Mouse (Mus musculus): ENCODE results near the gene Eya3. TPM values are rescaled to one million over a fixed set of nuclear protein-coding genes. Genes with fewer than 3 reads are reported as not detected.
"Not testable (repeated sequence)": the region's sequence is repeated elsewhere in the genome, so short reads cannot be mapped to it uniquely, and the experiment has no call there.

The Eya3 gene
- polyA plus RNA-seq, 1 experiment: 20.5 TPM

- H3K27ac ChIP-seq (replicated peaks; ENCODE audit: low read depth, low read length): no peak overlapping the region
- no peak overlapping the region for H3K4me3 ChIP-seq (ENCODE audit: insufficient read depth, low read depth, low read length)
- H3K4me1 ChIP-seq (ENCODE audit: control insufficient read depth, insufficient read depth, insufficient read length, low read length): no peaks in the 10 kb centered on the region
These were observed 102.7 kb downstream of the Eya3 start for GRCm38 (mm10) chr4:132741491-132741890.

- no peak overlapping the region for H3K27ac ChIP-seq (replicated peaks; ENCODE audit: low read depth, low read length)
- no peak overlapping the region for H3K4me3 ChIP-seq (ENCODE audit: insufficient read depth, low read depth, low read length)
- peaks cover 6% of the 10 kb centered on the region; the same call in 1 of the 2 replicates for H3K4me1 ChIP-seq (ENCODE audit: control insufficient read depth, insufficient read depth, insufficient read length, low read length)
These were observed 105.5 kb downstream of the Eya3 start for GRCm38 (mm10) chr4:132743992-132744911.

GRCm38 (mm10) chr4:132746911-132747517 is 108.2 kb downstream of the Eya3 start:
- H3K4me1 ChIP-seq (ENCODE audit: control insufficient read depth, insufficient read depth, insufficient read length, low read length): peaks cover 6% of the 10 kb centered on the region; the same call in 1 of the 2 replicates
- H3K27ac ChIP-seq (replicated peaks; ENCODE audit: low read depth, low read length): peak overlapping the region; percentile 98
- peak overlapping the region; percentile 53 for H3K4me3 ChIP-seq (ENCODE audit: insufficient read depth, low read depth, low read length)

GRCm38 (mm10) chr4:132747664-132748259 is 109.0 kb downstream of the Eya3 start:
- Histone ChIP-seq H3K4me1 (ENCODE audit: control insufficient read depth, insufficient read depth, insufficient read length, low read length) (peaks cover 6% of the 10 kb centered on the region; the same call in 1 of the 2 replicates), H3K4me3 (ENCODE audit: insufficient read depth, low read depth, low read length) (peak overlapping the region; percentile 70), H3K27ac (replicated peaks; ENCODE audit: low read depth, low read length) (peak overlapping the region; percentile 100)

- peaks cover 6% of the 10 kb centered on the region; the same call in 1 of the 2 replicates for H3K4me1 ChIP-seq (ENCODE audit: control insufficient read depth, insufficient read depth, insufficient read length, low read length)
- H3K27ac ChIP-seq (replicated peaks; ENCODE audit: low read depth, low read length): peak overlapping the region; percentile 37
These were observed 110.0 kb downstream of the Eya3 start for GRCm38 (mm10) chr4:132748778-132749177.

GRCm38 (mm10) chr4:132749258-132749982 is 110.6 kb downstream of the Eya3 start:
- H3K27ac ChIP-seq (replicated peaks; ENCODE audit: low read depth, low read length): peak overlapping the region; percentile 37
- H3K4me1 ChIP-seq (ENCODE audit: control insufficient read depth, insufficient read depth, insufficient read length, low read length): peaks cover 6% of the 10 kb centered on the region; the same call in 1 of the 2 replicates
- no peak overlapping the region for H3K4me3 ChIP-seq (ENCODE audit: insufficient read depth, low read depth, low read length)

More at GRCm38 (mm10) chr4:132748778-132749177, 110.0 kb downstream of the Eya3 start:
- peak overlapping the region; percentile 1; the same call in 1 of the 2 replicates for H3K4me3 ChIP-seq (ENCODE audit: insufficient read depth, low read depth, low read length)

GRCm38 (mm10) chr4:132752992-132753391 is 114.2 kb downstream of the Eya3 start:
- Histone ChIP-seq H3K4me1 (ENCODE audit: control insufficient read depth, insufficient read depth, insufficient read length, low read length) (peaks cover 6% of the 10 kb centered on the region), H3K27ac (replicated peaks; ENCODE audit: low read depth, low read length) (no peak overlapping the region)

GRCm38 (mm10) chr4:132756974-132757373 is 118.2 kb downstream of the Eya3 start, which contains the start of gene Smpdl3b:
TSS of gene Smpdl3b (minus strand) at chr4:132757252.
- Histone ChIP-seq H3K4me3 (ENCODE audit: insufficient read depth, low read depth, low read length) (peak within 1 kb of the TSS; percentile 56), H3K27ac (replicated peaks; ENCODE audit: low read depth, low read length) (peak within 1 kb of the TSS; percentile 49; the same call in 1 of the 2 replicates), H3K4me1 (ENCODE audit: control insufficient read depth, insufficient read depth, insufficient read length, low read length) (no peaks in the 10 kb centered on the region; the same call in 1 of the 2 replicates)

More at GRCm38 (mm10) chr4:132752992-132753391, 114.2 kb downstream of the Eya3 start:
- H3K4me3 ChIP-seq (ENCODE audit: insufficient read depth, low read depth, low read length): no peak overlapping the region

- H3K4me1 ChIP-seq (ENCODE audit: control insufficient read depth, insufficient read depth, insufficient read length, low read length): no peaks in the 10 kb centered on the region; the same call in 1 of the 2 replicates
- H3K4me3 ChIP-seq (ENCODE audit: insufficient read depth, low read depth, low read length): no peak overlapping the region
- H3K27ac ChIP-seq (replicated peaks; ENCODE audit: low read depth, low read length): no peak overlapping the region
These were observed 119.0 kb downstream of the Eya3 start for GRCm38 (mm10) chr4:132757633-132758351.

GRCm38 (mm10) chr4:132760296-132760695 is 121.5 kb downstream of the Eya3 start:
- peak overlapping the region; percentile 65; the same call in 1 of the 2 replicates for H3K27ac ChIP-seq (replicated peaks; ENCODE audit: low read depth, low read length)
- no peaks in the 10 kb centered on the region; the same call in 1 of the 2 replicates for H3K4me1 ChIP-seq (ENCODE audit: control insufficient read depth, insufficient read depth, insufficient read length, low read length)
- H3K4me3 ChIP-seq (ENCODE audit: insufficient read depth, low read depth, low read length): no peak overlapping the region

GRCm38 (mm10) chr4:132762602-132763001 is 123.8 kb downstream of the Eya3 start:
- H3K4me3 ChIP-seq (ENCODE audit: insufficient read depth, low read depth, low read length): no peak overlapping the region
- no peaks in the 10 kb centered on the region for H3K4me1 ChIP-seq (ENCODE audit: control insufficient read depth, insufficient read depth, insufficient read length, low read length)
- no peak overlapping the region for H3K27ac ChIP-seq (replicated peaks; ENCODE audit: low read depth, low read length)

- not testable (repeated sequence) for H3K27ac ChIP-seq (replicated peaks; ENCODE audit: low read depth, low read length); H3K4me3 ChIP-seq (ENCODE audit: insufficient read depth, low read depth, low read length); H3K4me1 ChIP-seq (ENCODE audit: control insufficient read depth, insufficient read depth, insufficient read length, low read length)
These were observed 124.3 kb downstream of the Eya3 start for GRCm38 (mm10) chr4:132763125-132763524.

- Histone ChIP-seq H3K4me3 (ENCODE audit: insufficient read depth, low read depth, low read length) (peak within 1 kb of the TSS; percentile 77), H3K4me1 (ENCODE audit: control insufficient read depth, insufficient read depth, insufficient read length, low read length) (0 out of 2 replicates have a peak, but pooled peaks cover 3% of the 10 kb centered on the region), H3K27ac (replicated peaks; ENCODE audit: low read depth, low read length) (no peak within 1 kb of the TSS)
These were observed 129.4 kb downstream of the Eya3 start, which contains the start of gene Rpa2 for GRCm38 (mm10) chr4:132767914-132768876. TSS of gene Rpa2 (plus strand) at chr4:132768332.

All from brown adipose tissue, adult 24 weeks (tissue).